Mouse (Mus musculus): ENCODE results near the gene Nup205.

DNA sequence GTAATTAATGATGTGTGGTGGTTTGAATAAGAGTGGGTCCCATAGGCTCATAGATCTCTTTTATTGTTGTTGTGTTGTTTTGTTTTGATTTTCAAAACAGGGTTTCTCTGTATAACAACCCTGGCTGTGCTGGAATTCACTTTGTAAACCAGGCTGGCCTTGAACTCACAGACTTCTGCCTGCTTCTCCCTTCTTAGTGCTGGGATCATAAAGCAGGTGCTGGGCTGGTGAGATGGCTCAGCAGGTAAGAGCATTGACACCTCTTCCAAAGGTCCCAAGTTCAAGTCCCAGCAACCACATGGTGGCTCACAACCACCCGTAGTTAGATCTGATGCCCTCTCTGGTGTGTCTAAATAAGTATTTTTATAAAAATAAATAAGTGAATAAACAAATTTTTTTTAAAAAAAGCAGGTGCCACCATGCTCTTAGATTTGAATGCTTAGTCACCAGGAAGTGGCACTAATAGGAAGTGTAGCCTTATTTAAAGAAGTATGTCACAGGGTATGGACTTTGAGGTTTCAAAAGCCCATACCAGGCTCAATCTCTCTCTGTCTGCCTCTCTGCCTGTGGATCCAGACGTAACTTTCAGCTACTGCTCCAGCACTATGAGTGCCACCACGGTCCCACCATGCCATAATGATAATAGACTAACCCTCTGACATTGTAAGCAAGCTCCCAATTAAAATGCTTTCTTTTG is 29.3 kb upstream of the Nup205 start:
- TF ChIP-seq CTCF (IDR thresholded peaks at IDR 0.05; ENCODE audit: insufficient read depth, low read depth, low read length), result no peak
- no peak for TF ChIP-seq POLR2A (IDR thresholded peaks at IDR 0.05; ENCODE audit: insufficient read depth, low read depth, low read length)
